Mouse (Mus musculus) lung, postnatal 0 days (tissue): Measurements from ENCODE around the gene Gm11639.

Experiments used
- CTCF ChIP-seq: IDR thresholded peaks from 2 replicates; pipeline ENCODE4 v1.5.1; 2016; ENCODE audit warnings: antibody characterized with exemption, mild to moderate bottlenecking
- EP300 ChIP-seq: IDR thresholded peaks from 2 replicates; pipeline ENCODE4 v1.6.1; 2016; ENCODE audit warnings: antibody characterized with exemption, mild to moderate bottlenecking, control low read depth

DNA sequence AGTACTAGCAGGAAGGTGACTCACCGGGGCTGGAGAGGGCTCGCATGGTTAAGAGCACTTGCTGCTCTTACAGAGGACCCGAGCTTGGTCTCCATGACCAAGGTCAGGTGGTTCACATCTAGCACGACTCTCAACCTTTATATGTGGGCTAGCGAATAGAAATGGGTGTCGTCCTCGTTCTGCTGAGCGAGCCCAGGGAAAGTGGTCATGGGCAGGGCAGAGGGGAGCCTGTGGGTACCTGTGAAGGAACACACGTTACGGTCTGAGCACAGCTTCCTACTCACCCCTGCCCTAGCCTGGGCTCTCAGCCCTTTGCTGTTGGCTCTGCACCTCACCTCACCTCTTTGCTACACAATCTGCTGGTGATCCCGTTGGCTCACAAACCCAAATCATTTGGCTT, 22.9 kb upstream of the Gm11639 start:
- TF ChIP-seq EP300 (no peak), CTCF (no peak)
